Mouse (Mus musculus) urinary bladder, postnatal 36 days (tissue): ENCODE results near the gene Taok3.
A peak's percentile ranks its signal among the peaks of the same experiment; 100 is the strongest.

ENCODE experiments used
- DNase-seq, 2 experiments: peaks; one replicate each; pipeline ENCODE4 v3.0.0; 2022; ENCODE audit warnings: low spot score in 2 of 2, mixed read lengths in 1 of 2

Gene Taok3

GRCm38 (mm10) chr5:117117716-117118115, 2.2 kb upstream of the Taok3 start:
- no peak for DNase-seq

GRCm38 (mm10) chr5:117118220-117118619, 1.7 kb upstream of the Taok3 start:
- DNase-seq: no peak

- DNase-seq: no peak
These were observed 1.1 kb upstream of the Taok3 start for GRCm38 (mm10) chr5:117118850-117119249.

GRCm38 (mm10) chr5:117120489-117121466, 849 bp downstream of the Taok3 start:
- peak in 1 of 2 experiments; percentile 19 for DNase-seq

- no peak for DNase-seq
These were observed 1.7 kb downstream of the Taok3 start for GRCm38 (mm10) chr5:117121657-117122056.

GRCm38 (mm10) chr5:117123102-117123501, 3.2 kb downstream of the Taok3 start:
- no peak for DNase-seq

- no peak for DNase-seq
These were observed 3.9 kb downstream of the Taok3 start for GRCm38 (mm10) chr5:117123840-117124239.

- DNase-seq: no peak
These were observed 5.8 kb downstream of the Taok3 start for GRCm38 (mm10) chr5:117125482-117126346.

GRCm38 (mm10) chr5:117127051-117127450, 7.1 kb downstream of the Taok3 start:
- no peak for DNase-seq

GRCm38 (mm10) chr5:117130726-117131125, 10.8 kb downstream of the Taok3 start:
- DNase-seq: no peak

GRCm38 (mm10) chr5:117133446-117134065, 13.6 kb downstream of the Taok3 start:
- peak in 1 of 2 experiments; percentile 53 for DNase-seq

- DNase-seq: peak in 1 of 2 experiments; percentile 29
These were observed 14.3 kb downstream of the Taok3 start for GRCm38 (mm10) chr5:117134066-117134888.

- no peak for DNase-seq
These were observed 15.0 kb downstream of the Taok3 start for GRCm38 (mm10) chr5:117134889-117135456.

- peak in 1 of 2 experiments; percentile 43 for DNase-seq
These were observed 15.9 kb downstream of the Taok3 start for GRCm38 (mm10) chr5:117135869-117136268.

- no peak for DNase-seq
These were observed 16.6 kb downstream of the Taok3 start for GRCm38 (mm10) chr5:117136570-117136969.

- DNase-seq: no peak
These were observed 17.1 kb downstream of the Taok3 start for GRCm38 (mm10) chr5:117137011-117137410.

- no peak for DNase-seq
These were observed 17.7 kb downstream of the Taok3 start for GRCm38 (mm10) chr5:117137594-117137993.

GRCm38 (mm10) chr5:117138295-117138988, 18.5 kb downstream of the Taok3 start:
- DNase-seq: peak; percentile 33 to 60

- DNase-seq: no peak
These were observed 19.9 kb downstream of the Taok3 start for GRCm38 (mm10) chr5:117139822-117140221.

- no peak for DNase-seq
These were observed 20.4 kb downstream of the Taok3 start for GRCm38 (mm10) chr5:117140374-117140773.
